Mouse (Mus musculus) lung, embryonic 15.5 days (tissue): ENCODE results near the gene Nup210l. TPM values are rescaled to one million over a fixed set of nuclear protein-coding genes. Genes with fewer than 3 reads are reported as not detected.

Source experiments
- ATAC-seq: fragments of 200-750 bp; cut with Nextera tagmentation; 2 replicates; pipeline ENCODE4 v1.8.0; 2017; ENCODE audit warnings: moderate number of reproducible peaks, borderline replicate concordance; ENCODE audit not compliant: low FRiP score, low TSS enrichment; ENCODE audit errors: extremely low read depth
- H3K27ac ChIP-seq: fragments of 300-500 bp; sonication (generic); 2 replicates; pipeline ENCODE4 v1.5.1; 2015; ENCODE audit warnings: moderate library complexity, mild to moderate bottlenecking, inconsistent platforms
- H3K27me3 ChIP-seq: fragments of 300-500 bp; sonication (generic); 2 replicates; pipeline ENCODE4 v1.6.1; 2015; ENCODE audit warnings: inconsistent platforms
- H3K36me3 ChIP-seq: fragments of 300-500 bp; sonication (generic); 2 replicates; pipeline ENCODE4 v1.6.1; 2015; ENCODE audit warnings: inconsistent platforms
- H3K4me1 ChIP-seq: fragments of 300-500 bp; sonication (generic); 2 replicates; pipeline ENCODE4 v1.6.1; 2015; ENCODE audit warnings: inconsistent platforms
- H3K4me2 ChIP-seq: fragments of 300-500 bp; sonication (generic); 2 replicates; pipeline ENCODE4 v1.6.1; 2015; ENCODE audit warnings: inconsistent platforms, mild to moderate bottlenecking, moderate library complexity
- H3K4me3 ChIP-seq: fragments of 300-500 bp; sonication (generic); 2 replicates; pipeline ENCODE4 v1.5.1; 2015; ENCODE audit warnings: mild to moderate bottlenecking, inconsistent platforms
- H3K9ac ChIP-seq: fragments of 300-500 bp; sonication (generic); 2 replicates; pipeline ENCODE4 v1.6.1; 2015; ENCODE audit warnings: inconsistent platforms
- H3K9me3 ChIP-seq: fragments of 300-500 bp; sonication (generic); 2 replicates; pipeline ENCODE4 v1.6.1; 2016; ENCODE audit warnings: inconsistent platforms
- WGBS: fragments of 180-500 bp; shearing (Covaris S2); methylation state at CpG from one replicate; pipeline ENCODE4 v1.1.7; 2015; 5-methylcytosine and 5-hydroxymethylcytosine counted together
- polyA plus RNA-seq: library from polyadenylated mRNA; unstranded; fragments of >200 nt; fragmentation: Nextera tagmentation; extraction: Ambion mirVana; gene quantifications from 2 replicates; pipeline ENCODE4 v1.2.1, GENCODE M21; 2015

Nup210l gene
- polyA plus RNA-seq, 1 experiment from 2014 or later: 0.37 TPM

DNA sequence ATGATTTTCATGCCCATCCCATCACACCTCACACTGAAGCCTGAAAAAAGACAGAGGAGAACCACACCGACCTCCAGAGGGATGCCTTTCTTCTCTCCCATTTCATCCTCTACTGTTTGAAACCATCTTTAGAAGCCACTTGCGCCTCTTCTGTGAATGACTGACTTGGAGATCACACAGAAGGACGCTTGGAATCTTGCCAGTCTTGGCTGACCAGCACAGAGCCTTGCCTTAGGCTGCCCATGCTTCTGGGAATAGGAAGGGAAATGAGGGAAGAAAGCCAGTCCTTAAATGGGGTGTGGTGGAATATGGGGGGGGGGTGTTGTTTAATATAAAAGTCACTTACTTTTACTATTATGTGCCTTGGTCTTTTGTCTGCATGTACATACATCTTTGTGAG, 79.6 kb downstream of the Nup210l start:
- no peak overlapping the region for H3K27ac ChIP-seq
- no peak overlapping the region for H3K4me3 ChIP-seq
- H3K4me2 ChIP-seq: no peak overlapping the region
- no peaks in the 10 kb centered on the region for H3K4me1 ChIP-seq
- H3K9me3 ChIP-seq: no peaks in the 10 kb centered on the region
- no peak overlapping the region for H3K9ac ChIP-seq
- WGBS: 57% methylated on average over 3 of the region's 3 CpGs
- H3K27me3 ChIP-seq: no peaks in the 10 kb centered on the region
- no peaks in the 10 kb centered on the region for H3K36me3 ChIP-seq
- no peak for ATAC-seq

DNA sequence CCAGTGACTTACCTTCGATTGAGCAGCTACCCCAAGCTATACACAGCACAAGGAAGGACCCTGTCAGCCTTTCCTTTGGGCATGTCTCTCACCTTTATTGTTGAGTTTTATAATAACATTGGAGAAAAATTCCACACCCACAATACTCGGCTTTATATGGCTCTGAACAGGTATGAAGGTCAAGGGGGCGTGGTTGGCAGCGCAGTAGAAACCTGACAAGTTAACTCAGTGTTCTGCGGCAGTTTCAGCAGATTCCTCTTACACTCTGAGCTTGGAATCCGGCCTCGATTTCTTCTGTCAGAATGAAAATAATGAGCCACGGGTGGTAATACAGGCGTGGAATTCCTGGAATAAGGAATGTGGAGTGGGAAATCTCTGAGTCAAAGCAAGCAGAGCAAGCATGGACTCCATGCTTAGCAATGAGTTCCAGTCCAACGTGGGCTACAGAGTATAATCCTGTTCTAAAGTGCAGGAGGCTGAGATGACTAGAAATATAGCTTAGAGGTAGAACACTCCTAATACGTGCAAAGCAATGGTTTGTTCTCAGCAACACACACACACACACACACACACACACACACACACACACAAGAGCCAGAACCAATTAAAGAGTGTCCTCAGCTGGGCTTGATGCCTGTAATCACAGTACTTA, 87.1 kb downstream of the Nup210l start:
- Histone ChIP-seq H3K4me3 (no peak overlapping the region), H3K27me3 (no peaks in the 10 kb centered on the region), H3K9ac (no peak overlapping the region), H3K36me3 (no peaks in the 10 kb centered on the region), H3K4me2 (no peak overlapping the region), H3K27ac (no peak overlapping the region), H3K9me3 (no peaks in the 10 kb centered on the region), H3K4me1 (no peaks in the 10 kb centered on the region)
- 63% methylated on average over 11 of the region's 11 CpGs for WGBS
- no peak for ATAC-seq

GRCm38 (mm10) chr3:90194759-90195158, 90.8 kb downstream of the Nup210l start:
- Histone ChIP-seq H3K27me3 (no peaks in the 10 kb centered on the region), H3K9ac (no peak overlapping the region), H3K9me3 (no peaks in the 10 kb centered on the region), H3K27ac (no peak overlapping the region), H3K4me3 (no peak overlapping the region), H3K4me2 (no peak overlapping the region), H3K36me3 (no peaks in the 10 kb centered on the region), H3K4me1 (no peaks in the 10 kb centered on the region)
- no peak for ATAC-seq
- 47% methylated on average over 4 of the region's 4 CpGs for WGBS

- Histone ChIP-seq H3K36me3 (no peaks in the 10 kb centered on the region), H3K27me3 (no peaks in the 10 kb centered on the region), H3K9ac (no peak overlapping the region), H3K9me3 (no peaks in the 10 kb centered on the region), H3K4me1 (no peaks in the 10 kb centered on the region), H3K4me2 (no peak overlapping the region), H3K27ac (no peak overlapping the region), H3K4me3 (no peak overlapping the region)
- ATAC-seq: no peak
- WGBS: 60% methylated on average over 1 of the region's 1 CpGs
Observed at GRCm38 (mm10) chr3:90195644-90196043, 91.7 kb downstream of the Nup210l start.

GRCm38 (mm10) chr3:90197548-90197947, 93.6 kb downstream of the Nup210l start:
- 74% methylated on average over 1 of the region's 1 CpGs for WGBS
- ATAC-seq: no peak
- Histone ChIP-seq H3K4me3 (no peak overlapping the region), H3K4me1 (no peaks in the 10 kb centered on the region), H3K9me3 (no peaks in the 10 kb centered on the region), H3K27ac (no peak overlapping the region), H3K27me3 (no peaks in the 10 kb centered on the region), H3K4me2 (no peak overlapping the region), H3K36me3 (no peaks in the 10 kb centered on the region), H3K9ac (no peak overlapping the region)

DNA sequence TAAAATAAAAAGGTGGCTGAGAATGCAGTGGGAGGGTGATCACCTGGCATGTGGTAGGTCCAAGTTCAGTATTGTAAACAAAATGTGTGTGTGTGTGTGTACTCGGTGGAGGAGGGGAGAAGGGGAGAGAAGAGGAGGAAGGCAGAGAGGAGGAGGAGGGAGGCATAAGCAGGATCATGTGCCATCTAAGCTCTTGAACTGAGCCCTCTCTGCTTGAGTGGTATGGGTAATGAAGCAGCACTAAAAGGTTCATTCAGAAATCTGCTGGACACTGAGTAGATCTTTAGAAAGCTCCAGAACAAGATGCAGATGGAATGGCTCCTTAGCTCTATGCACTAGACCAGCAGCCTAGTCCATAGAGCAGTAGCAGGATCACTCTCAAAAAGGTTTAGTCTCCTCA, 99.0 kb downstream of the Nup210l start:
- H3K36me3 ChIP-seq: peaks cover 4% of the 10 kb centered on the region
- no peak overlapping the region for H3K4me3 ChIP-seq
- no peaks in the 10 kb centered on the region for H3K4me1 ChIP-seq
- no peaks in the 10 kb centered on the region for H3K9me3 ChIP-seq
- WGBS: 50% methylated on average over 1 of the region's 1 CpGs
- H3K27ac ChIP-seq: no peak overlapping the region
- no peak overlapping the region for H3K9ac ChIP-seq
- H3K27me3 ChIP-seq: no peaks in the 10 kb centered on the region
- no peak overlapping the region for H3K4me2 ChIP-seq
- ATAC-seq: no peak

DNA sequence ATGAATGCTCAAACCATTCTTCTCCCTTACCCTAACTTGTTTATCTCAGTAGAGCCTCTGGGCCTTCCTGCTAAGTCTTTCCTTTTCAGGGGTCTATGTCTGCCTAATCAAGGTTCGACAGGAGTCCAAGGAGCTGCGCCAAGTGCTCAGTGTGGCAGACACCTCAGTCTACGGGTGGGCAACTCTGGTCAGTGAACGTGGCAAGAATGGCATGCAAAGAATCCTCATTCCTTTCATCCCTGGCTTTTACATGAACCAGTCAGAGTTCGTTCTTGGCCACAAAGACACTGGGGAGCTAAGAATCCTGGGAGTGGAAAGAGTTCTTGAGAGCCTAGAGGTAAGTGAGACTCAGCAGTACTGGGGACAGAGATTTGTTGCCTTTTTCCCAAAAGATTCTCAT, 99.7 kb downstream of the Nup210l start:
- peaks cover 11% of the 10 kb centered on the region for H3K36me3 ChIP-seq
- H3K9me3 ChIP-seq: no peaks in the 10 kb centered on the region
- H3K4me2 ChIP-seq: no peak overlapping the region
- H3K27ac ChIP-seq: no peak overlapping the region
- WGBS: 59% methylated on average over 5 of the region's 5 CpGs
- no peak overlapping the region for H3K4me3 ChIP-seq
- no peaks in the 10 kb centered on the region for H3K4me1 ChIP-seq
- no peak for ATAC-seq
- H3K9ac ChIP-seq: no peak overlapping the region
- H3K27me3 ChIP-seq: no peaks in the 10 kb centered on the region

DNA sequence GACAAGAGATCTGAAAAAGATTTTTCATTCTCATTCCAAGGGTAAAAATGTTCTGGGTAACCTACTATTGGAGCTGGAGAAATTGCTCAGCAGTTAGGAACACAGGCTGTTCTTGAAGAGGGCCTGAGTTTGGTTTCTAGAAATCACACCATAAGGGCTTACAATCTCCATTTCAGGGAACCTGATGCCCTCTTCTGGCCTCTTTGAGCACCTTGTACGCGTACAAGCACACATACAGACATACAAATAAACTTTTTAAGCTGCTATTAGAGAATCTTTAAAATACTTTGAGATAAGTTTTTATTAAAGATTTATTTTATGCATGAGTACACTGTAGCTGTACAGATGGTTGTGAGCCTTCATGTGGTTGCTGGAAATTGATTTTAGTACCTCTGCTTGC, 100.7 kb downstream of the Nup210l start:
- Histone ChIP-seq H3K4me3 (no peak overlapping the region), H3K27ac (no peak overlapping the region), H3K27me3 (no peaks in the 10 kb centered on the region), H3K4me2 (no peak overlapping the region), H3K4me1 (no peaks in the 10 kb centered on the region), H3K9ac (no peak overlapping the region), H3K9me3 (no peaks in the 10 kb centered on the region), H3K36me3 (peaks cover 20% of the 10 kb centered on the region)
- ATAC-seq: no peak
- WGBS: 96% methylated on average over 2 of the region's 2 CpGs

DNA sequence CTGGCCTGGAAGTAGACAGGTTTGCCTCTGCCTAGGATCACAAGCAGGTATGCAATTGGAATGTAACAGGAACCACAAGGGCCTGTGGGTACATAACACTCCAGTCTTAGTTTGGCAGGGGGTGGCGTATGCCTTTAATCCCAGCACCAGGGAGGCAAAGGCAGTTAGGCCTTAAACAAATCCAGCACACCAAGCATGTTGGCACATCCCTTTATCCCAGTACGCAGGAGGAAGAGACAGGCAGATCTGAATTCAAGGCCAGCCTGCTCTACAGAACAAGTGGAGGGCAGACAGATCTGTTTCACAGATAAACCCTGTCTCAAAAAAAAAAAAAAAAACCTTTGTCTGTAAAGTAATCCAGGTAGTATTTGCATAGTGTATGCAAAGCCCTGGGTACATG, 104.7 kb downstream of the Nup210l start:
- Histone ChIP-seq H3K27me3 (no peaks in the 10 kb centered on the region), H3K4me2 (no peak overlapping the region), H3K27ac (no peak overlapping the region), H3K36me3 (peaks cover 50% of the 10 kb centered on the region), H3K4me3 (no peak overlapping the region), H3K9ac (no peak overlapping the region), H3K4me1 (peaks cover 23% of the 10 kb centered on the region), H3K9me3 (no peaks in the 10 kb centered on the region)
- 75% methylated on average over 2 of the region's 2 CpGs for whole genome bisulfite sequencing
- no peak for ATAC-seq

- no peaks in the 10 kb centered on the region for H3K27me3 ChIP-seq
- no peak for ATAC-seq
- H3K4me2 ChIP-seq: no peak overlapping the region
- WGBS: 86% methylated on average over 5 of the region's 5 CpGs
- H3K9me3 ChIP-seq: no peaks in the 10 kb centered on the region
- peaks cover 50% of the 10 kb centered on the region for H3K36me3 ChIP-seq
- no peak overlapping the region for H3K9ac ChIP-seq
- no peak overlapping the region for H3K4me3 ChIP-seq
- H3K4me1 ChIP-seq: peaks cover 28% of the 10 kb centered on the region
- H3K27ac ChIP-seq: no peak overlapping the region
Observed at GRCm38 (mm10) chr3:90209908-90210566, 106.1 kb downstream of the Nup210l start.

DNA sequence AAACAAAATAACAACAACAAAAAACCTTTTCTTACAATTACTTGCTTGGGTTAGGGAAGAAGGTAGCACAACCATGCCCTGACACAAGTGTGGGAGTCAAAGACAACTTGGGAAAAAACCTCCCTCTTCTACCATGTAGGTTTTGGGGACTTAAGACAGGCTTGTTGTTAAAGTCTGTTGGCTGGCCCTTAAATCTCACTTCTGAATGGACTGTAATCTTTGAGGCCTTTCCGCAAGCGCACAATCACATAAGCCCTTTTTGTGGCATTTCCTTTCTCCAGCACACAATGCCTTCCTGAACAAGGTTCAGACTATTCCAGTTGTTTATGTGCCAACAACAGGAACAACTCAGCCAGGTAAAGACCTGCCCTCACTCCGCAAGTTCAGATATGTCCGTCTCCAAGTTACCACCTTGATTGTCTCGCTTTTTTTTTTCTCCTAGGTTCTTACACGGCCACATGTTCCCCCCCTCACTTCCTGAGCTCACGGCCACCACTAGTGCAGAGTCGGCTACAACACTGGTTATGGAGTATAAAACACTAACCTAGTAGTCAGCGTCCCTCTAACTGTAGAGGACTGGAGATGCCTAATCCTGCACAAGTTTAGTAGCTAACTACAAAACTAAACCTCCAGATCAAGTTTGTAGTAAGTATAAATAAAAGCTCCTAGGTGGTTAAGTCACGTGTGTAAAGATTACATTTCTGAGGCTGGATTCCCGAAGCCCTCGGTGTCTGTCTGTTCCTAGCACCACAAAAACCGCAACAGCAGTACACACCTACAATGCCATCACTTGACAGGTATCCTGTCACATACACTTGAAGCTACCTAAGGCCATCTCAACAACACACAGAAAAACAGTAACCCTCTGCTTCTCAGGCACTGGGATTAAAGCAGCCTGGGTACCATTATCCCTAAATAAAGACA, 107.8 kb downstream of the Nup210l start:
- Histone ChIP-seq H3K27ac (no peak overlapping the region), H3K27me3 (no peaks in the 10 kb centered on the region), H3K9ac (peak overlapping the region; percentile 91), H3K4me2 (peak overlapping the region; percentile 92), H3K4me1 (peaks cover 28% of the 10 kb centered on the region), H3K4me3 (peak overlapping the region; percentile 85), H3K9me3 (no peaks in the 10 kb centered on the region), H3K36me3 (peaks cover 50% of the 10 kb centered on the region)
- 71% methylated on average over 13 of the region's 13 CpGs for WGBS
- ATAC-seq: no peak

- ATAC-seq: no peak
- Histone ChIP-seq H3K27me3 (no peaks in the 10 kb centered on the region), H3K27ac (no peak overlapping the region), H3K36me3 (peaks cover 47% of the 10 kb centered on the region), H3K4me2 (peak overlapping the region; percentile 92), H3K4me1 (peaks cover 28% of the 10 kb centered on the region), H3K9ac (peak overlapping the region; percentile 91), H3K9me3 (no peaks in the 10 kb centered on the region), H3K4me3 (peak overlapping the region; percentile 85)
- WGBS: 4% methylated on average over 5 of the region's 5 CpGs
Observed at GRCm38 (mm10) chr3:90212723-90213122, 108.8 kb downstream of the Nup210l start.
